Mouse (Mus musculus): ENCODE results near the gene Zfp871.

DNA sequence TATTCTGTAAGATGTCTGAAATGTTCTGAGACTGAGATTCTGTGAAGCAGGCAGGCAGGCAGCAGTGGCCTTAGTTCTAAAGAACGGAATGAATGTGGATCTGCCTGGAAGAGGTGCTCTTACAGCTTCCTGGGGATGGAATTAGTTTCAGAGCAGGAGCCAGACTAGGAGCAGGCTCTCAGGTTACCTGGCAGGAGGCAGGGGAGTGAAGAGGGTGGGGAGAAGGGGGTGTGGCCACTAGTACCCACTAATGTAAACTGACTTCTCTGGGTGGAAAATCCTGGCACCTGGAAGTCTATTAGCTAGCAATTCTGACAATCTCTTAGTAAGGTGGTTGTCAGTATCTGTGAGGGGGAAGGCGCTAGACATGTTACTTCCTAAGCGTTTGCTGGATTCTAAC, 2.4 kb downstream of the Zfp871 start:
- TF ChIP-seq POLR2A (IDR thresholded peaks at IDR 0.05; ENCODE audit: borderline replicate concordance, extremely low read depth, insufficient read depth, insufficient read length, poor library complexity, severe bottlenecking): no peak
- no peak for TF ChIP-seq CTCF (IDR thresholded peaks at IDR 0.05; ENCODE audit: borderline replicate concordance, extremely low read depth, insufficient read depth, insufficient read length)

All from brain, embryonic 14.5 days (tissue).